Mouse (Mus musculus): ENCODE data around the gene Gon7. TPM values are rescaled to one million over a fixed set of nuclear protein-coding genes. Genes with fewer than 3 reads are reported as not detected.

Gene Gon7
- 26.0 and 28.4 TPM in 2 replicates for polyA plus RNA-seq (2021; fragmentation: Nextera tagmentation)
- long read RNA-seq, experiment 1, transcript Gon7-201 (2 exons, 1,152 nt): major isoform, 20 of 21 reads
- long read RNA-seq, experiment 1, partial matches to known transcripts: 1 of 21 reads
- long read RNA-seq, experiment 1, other reads (novel, unspliced or antisense): 0 of 21 reads
- long read RNA-seq, experiment 2, transcript Gon7-201 (2 exons, 1,152 nt): major isoform, 25 of 29 reads
- long read RNA-seq, experiment 2, partial matches to known transcripts: 0 of 29 reads
- long read RNA-seq, experiment 2, other reads (novel, unspliced or antisense): 4 of 29 reads

GRCm38 (mm10) chr12:102757689-102758402 lies at the start of gene Gon7, which contains the start of the genes Gm28051 and Ubr7:
Gene Gon7 (minus strand): TSS chr12:102757803.
Gene Gm28051 (minus strand): TSS chr12:102757765.
Gene Ubr7 (plus strand): TSS chr12:102757967.

GRCm38 (mm10) chr12:102758403-102758756 lies 777 bp upstream of the Gon7 start, which contains the start of gene Gm20604:
Gene Gm20604 (minus strand): TSS chr12:102758672.

GRCm38 (mm10) chr12:102743589-102744574 lies 13.7 kb downstream of the Gon7 start, which contains the start of the genes Moap1 and Tmem251:
Gene Moap1 (minus strand): TSS chr12:102743661.
Gene Tmem251 (plus strand): TSS chr12:102743762.

GRCm38 (mm10) chr12:102704457-102705198 lies 53.0 kb downstream of the Gon7 start, which contains the start of gene Itpk1:
Gene Itpk1 (minus strand): TSS chr12:102704930.

Other genes starting within 250 kb of the Gon7 start
- 102 and 109 TPM in 2 replicates for gene Chga, start 202.8 kb downstream of the Gon7 start, polyA plus RNA-seq (2021; fragmentation: Nextera tagmentation)
- gene Itpk1, start 52.9 kb downstream of the Gon7 start, polyA plus RNA-seq (2021; fragmentation: Nextera tagmentation): 34.2 and 37.2 TPM in 2 replicates
- gene Moap1, start 14.1 kb downstream of the Gon7 start, polyA plus RNA-seq (2021; fragmentation: Nextera tagmentation): 37.4 and 44.6 TPM in 2 replicates
- 4.6 and 4.9 TPM in 2 replicates for gene Tmem251, start 14.0 kb downstream of the Gon7 start, polyA plus RNA-seq (2021; fragmentation: Nextera tagmentation)
- not detected in 2 replicates for gene Gm28051, start within 50 bp of the Gon7 start, polyA plus RNA-seq (2021; fragmentation: Nextera tagmentation)
- gene Ubr7, start 164 bp upstream of the Gon7 start, polyA plus RNA-seq (2021; fragmentation: Nextera tagmentation): 25.7 and 26.7 TPM in 2 replicates
- 21.4 and 21.9 TPM in 2 replicates for gene Gm20604, start 869 bp upstream of the Gon7 start, polyA plus RNA-seq (2021; fragmentation: Nextera tagmentation)
- gene Btbd7, start 120.7 kb upstream of the Gon7 start, polyA plus RNA-seq (2021; fragmentation: Nextera tagmentation): 1.4 and 1.5 TPM in 2 replicates
- not detected in 2 replicates for gene Cox8c, start 141.5 kb upstream of the Gon7 start, polyA plus RNA-seq (2021; fragmentation: Nextera tagmentation)
- 3.6 and 3.9 TPM in 2 replicates for gene Unc79, start 191.1 kb upstream of the Gon7 start, polyA plus RNA-seq (2021; fragmentation: Nextera tagmentation)